Mouse (Mus musculus) G1E (cell line): ENCODE data around the gene Nlrc5. TPM values are rescaled to one million over a fixed set of nuclear protein-coding genes. Genes with fewer than 3 reads are reported as not detected.

Experiments
- ATAC-seq: 2 replicates; pipeline ENCODE4 v1.8.0; 2016; ENCODE audit warnings: mild to moderate bottlenecking; ENCODE audit not compliant: insufficient number of reproducible peaks, poor library complexity, low FRiP score, severe bottlenecking; ENCODE audit errors: extremely low read depth
- DNase-seq: peaks from one replicate; pipeline ENCODE4 v3.0.0; 2012; ENCODE audit warnings: low spot score
- H3K27me3 ChIP-seq: 2 replicates; pipeline ENCODE4 v1.6.1; 2012; ENCODE audit warnings: mild to moderate bottlenecking, low read length, inconsistent platforms; ENCODE audit not compliant: insufficient read depth
- H3K36me3 ChIP-seq: replicated peaks from 2 replicates; pipeline ENCODE3; 2012; ENCODE audit warnings: mild to moderate bottlenecking, inconsistent platforms
- H3K4me1 ChIP-seq: 2 replicates; pipeline ENCODE4 v1.6.1; 2012; ENCODE audit warnings: low read depth, low read length, inconsistent platforms, mixed read lengths; ENCODE audit not compliant: insufficient read depth
- H3K4me3 ChIP-seq: 2 replicates; pipeline ENCODE4 v1.5.1; 2012; ENCODE audit warnings: low read depth, mild to moderate bottlenecking, inconsistent platforms, low read length, moderate library complexity, mixed read lengths
- H3K9me3 ChIP-seq: replicated peaks from 2 replicates; pipeline ENCODE4 v1.6.1; 2012; ENCODE audit warnings: inconsistent platforms
- CTCF ChIP-seq: IDR thresholded peaks from 2 replicates; pipeline ENCODE4 v1.5.1; 2012; ENCODE audit warnings: low read depth, low read length, inconsistent platforms, mixed read lengths
- GATA1 ChIP-seq: IDR thresholded peaks from 2 replicates; pipeline ENCODE4 v1.6.1; 2012; ENCODE audit warnings: borderline replicate concordance, low read length, inconsistent platforms, mixed read lengths
- GATA2 ChIP-seq: IDR thresholded peaks from 2 replicates; pipeline ENCODE4 v1.6.1; 2012; ENCODE audit warnings: low read depth, low read length, inconsistent platforms, borderline replicate concordance
- POLR2AphosphoS5 ChIP-seq: IDR thresholded peaks from 2 replicates; pipeline ENCODE4 v1.6.1; 2012; ENCODE audit warnings: low read depth, low read length, inconsistent platforms; ENCODE audit not compliant: insufficient replicate concordance
- TAL1 ChIP-seq: conservative IDR thresholded peaks from 2 replicates; pipeline ENCODE4 v1.6.1; 2012; ENCODE audit warnings: low read depth, low read length, inconsistent platforms, mixed read lengths
- polyA plus RNA-seq: library from polyadenylated mRNA; stranded (reverse); fragments of >175 nt; gene quantifications from 2 replicates; pipeline ENCODE4 v1.2.3, GENCODE M21; 2012
- total RNA-seq, 2 experiments: library from RNA; stranded (forward) in 1 of 2; stranded (reverse) in 1 of 2; fragments of 200-1000 nt in 1 of 2; fragments of >200 nt in 1 of 2; fragmentation: Nextera tagmentation in 1 of 2; gene quantifications; 2 replicates each; pipeline ENCODE4 v1.2.3; 2014 to 2017

Gene Nlrc5
- total and polyA plus RNA-seq, 3 experiments, result 0.02 to 1.2 TPM; not detected in 1

DNA sequence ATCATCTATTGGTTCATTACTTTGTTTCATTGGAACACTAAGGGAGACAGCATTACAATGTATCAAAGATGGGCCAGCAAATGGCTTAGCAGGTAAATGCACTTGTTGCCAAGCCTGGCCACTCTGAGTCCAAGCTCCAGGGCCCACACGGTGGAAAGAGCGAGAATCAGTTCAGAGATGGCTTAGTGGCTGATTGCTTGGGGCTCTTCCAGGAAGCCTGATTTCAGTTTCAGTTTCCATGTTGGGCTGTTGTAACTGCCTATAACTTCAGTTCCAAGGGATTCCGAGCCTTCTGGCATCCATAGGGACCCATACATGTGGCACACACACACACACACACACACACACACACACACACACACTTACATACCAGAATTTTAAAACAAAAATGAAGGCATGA, 51.1 kb downstream of the Nlrc5 start:
- TF ChIP-seq GATA2 (no peak), TAL1 (no peak), POLR2AphosphoS5 (no peak), CTCF (no peak), GATA1 (no peak)
- DNase-seq (no peak), ATAC-seq (no peak)
- Histone ChIP-seq H3K27me3 (peaks cover 19% of the 10 kb centered on the region), H3K36me3 (no peaks in the 10 kb centered on the region), H3K4me1 (peaks cover 8% of the 10 kb centered on the region; the same call in 1 of the 2 replicates), H3K4me3 (no peak overlapping the region), H3K9me3 (no peaks in the 10 kb centered on the region)

DNA sequence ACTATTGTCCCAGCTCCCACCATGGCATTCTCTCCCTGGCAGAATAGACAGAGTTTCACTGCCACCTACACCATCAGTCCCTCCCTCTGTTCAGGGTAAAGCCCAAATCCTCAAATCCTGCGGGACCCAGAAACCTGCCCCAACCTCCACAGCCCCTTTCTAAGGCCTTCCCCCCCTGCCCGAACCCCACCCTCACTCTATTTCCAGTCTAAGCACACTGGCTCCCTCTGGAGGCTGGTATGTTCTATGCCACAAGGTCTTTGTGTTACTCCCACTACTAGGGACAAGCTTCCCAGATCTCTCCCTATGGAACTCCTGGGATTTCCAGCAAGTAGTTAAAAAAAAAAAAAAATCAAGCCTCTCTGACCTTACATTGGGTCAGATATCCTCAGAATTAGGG, 51.7 kb downstream of the Nlrc5 start:
- Histone ChIP-seq H3K4me3 (no peak overlapping the region), H3K9me3 (no peaks in the 10 kb centered on the region), H3K4me1 (peaks cover 8% of the 10 kb centered on the region; the same call in 1 of the 2 replicates), H3K36me3 (no peaks in the 10 kb centered on the region), H3K27me3 (peaks cover 22% of the 10 kb centered on the region)
- ATAC-seq (no peak), DNase-seq (no peak)
- TF ChIP-seq GATA2 (no peak), POLR2AphosphoS5 (no peak), GATA1 (no peak), TAL1 (no peak), CTCF (no peak)

DNA sequence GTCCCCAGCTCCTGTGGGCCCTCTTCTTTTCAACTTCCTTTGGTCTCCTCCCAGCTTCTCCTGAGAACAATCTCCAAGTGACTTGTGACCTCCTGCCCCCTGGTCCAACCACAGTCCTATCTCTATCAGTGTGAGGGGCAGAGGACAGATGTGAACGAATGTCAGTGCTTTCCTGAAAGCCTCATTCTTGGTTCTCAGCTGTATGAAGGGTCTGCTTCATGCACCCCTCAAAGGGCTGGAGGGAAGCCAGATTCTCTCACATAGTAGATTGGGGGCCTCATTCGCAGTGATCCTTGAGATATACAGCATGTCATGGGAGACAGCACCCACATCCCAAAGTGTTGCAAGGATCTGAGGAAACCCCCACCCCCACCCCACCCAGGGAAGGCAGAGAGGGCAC, 53.9 kb downstream of the Nlrc5 start:
- TF ChIP-seq POLR2AphosphoS5 (no peak), GATA2 (no peak), GATA1 (no peak), CTCF (no peak), TAL1 (no peak)
- no peaks in the 10 kb centered on the region for H3K9me3 ChIP-seq
- H3K4me3 ChIP-seq, result no peak overlapping the region
- H3K36me3 ChIP-seq, result no peaks in the 10 kb centered on the region
- ATAC-seq (no peak), DNase-seq (no peak)
- H3K27me3 ChIP-seq, result peaks cover 22% of the 10 kb centered on the region
- peaks cover 18% of the 10 kb centered on the region for H3K4me1 ChIP-seq

DNA sequence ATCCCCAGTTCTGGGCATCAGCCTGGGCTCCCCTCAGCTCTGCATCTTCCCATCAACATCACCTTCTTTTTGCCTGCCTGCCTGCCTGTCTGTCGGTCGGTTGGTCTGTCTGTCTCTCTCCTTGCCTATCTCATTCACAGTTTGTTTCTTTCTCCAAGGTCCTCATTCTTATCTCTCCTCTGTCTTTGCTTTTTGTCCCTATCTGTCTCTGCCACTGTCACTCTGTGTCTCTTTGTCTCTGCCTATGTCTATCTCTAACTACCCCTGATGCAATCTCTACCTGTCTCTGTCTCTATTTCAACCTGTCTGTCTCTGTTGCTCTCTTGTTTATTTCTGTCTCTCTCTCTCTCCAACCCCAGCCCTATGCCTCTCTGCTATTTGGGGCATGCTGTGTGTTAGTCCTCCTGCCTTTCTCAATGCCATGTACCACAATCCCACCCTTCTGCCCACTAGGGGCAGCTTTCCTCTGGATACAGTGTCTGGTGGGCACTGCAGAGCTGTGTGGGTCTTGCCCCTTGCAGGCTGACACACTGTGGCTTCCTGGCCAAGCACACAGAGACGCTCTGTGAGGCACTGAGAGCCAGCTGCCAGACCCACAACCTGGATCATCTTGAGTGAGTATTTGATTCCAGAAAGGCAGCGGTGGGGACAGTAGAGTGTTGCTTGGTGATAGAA, 55.8 kb downstream of the Nlrc5 start:
- DNase-seq, result no peak
- Histone ChIP-seq H3K36me3 (no peaks in the 10 kb centered on the region), H3K4me3 (no peak overlapping the region), H3K4me1 (peaks cover 20% of the 10 kb centered on the region), H3K9me3 (no peaks in the 10 kb centered on the region), H3K27me3 (peaks cover 27% of the 10 kb centered on the region)
- no peak for ATAC-seq
- TF ChIP-seq GATA2 (no peak), GATA1 (no peak), TAL1 (no peak), CTCF (no peak), POLR2AphosphoS5 (no peak)

DNA sequence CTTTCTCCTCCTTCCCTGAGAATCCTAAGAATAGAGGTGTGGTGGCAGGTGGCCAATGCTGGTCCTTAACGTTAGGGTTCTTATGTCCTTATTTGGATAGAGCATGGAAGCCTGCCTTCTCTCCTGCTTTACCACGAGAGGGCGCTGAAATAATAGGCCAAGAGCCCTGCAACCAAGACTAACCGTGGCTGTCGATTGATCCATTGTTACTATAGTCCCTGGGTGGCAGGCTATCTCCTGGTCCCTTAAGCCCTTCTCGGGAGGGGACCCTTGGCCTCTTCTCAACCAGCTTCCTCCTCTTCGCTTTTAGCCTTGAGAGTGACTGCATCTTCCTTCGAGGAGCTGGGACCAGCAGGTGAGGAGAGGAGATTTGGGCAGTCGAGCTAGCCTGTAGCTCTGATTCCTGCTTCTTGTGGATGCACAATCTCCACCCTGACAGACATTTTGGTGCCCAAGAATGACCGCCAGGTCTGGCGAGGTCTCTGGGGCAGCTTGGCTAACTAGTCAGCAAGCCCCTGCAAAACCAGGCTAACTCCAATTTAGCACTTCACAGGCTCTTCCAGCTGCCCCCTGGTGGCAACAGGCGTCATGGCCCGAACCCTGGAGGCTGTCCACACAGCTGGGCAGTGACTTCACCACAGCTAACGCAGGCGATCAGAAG, 58.0 kb downstream of the Nlrc5 start:
- peak; percentile 60 for TF ChIP-seq CTCF
- TF ChIP-seq GATA2, result no peak
- H3K9me3 ChIP-seq, result no peaks in the 10 kb centered on the region
- H3K4me3 ChIP-seq, result peak overlapping the region; percentile 40; the same call in 1 of the 2 replicates
- H3K36me3 ChIP-seq, result no peaks in the 10 kb centered on the region
- DNase-seq (peak; percentile 60), ATAC-seq (peak; percentile 75)
- H3K27me3 ChIP-seq, result peaks cover 38% of the 10 kb centered on the region
- peaks cover 20% of the 10 kb centered on the region for H3K4me1 ChIP-seq

DNA sequence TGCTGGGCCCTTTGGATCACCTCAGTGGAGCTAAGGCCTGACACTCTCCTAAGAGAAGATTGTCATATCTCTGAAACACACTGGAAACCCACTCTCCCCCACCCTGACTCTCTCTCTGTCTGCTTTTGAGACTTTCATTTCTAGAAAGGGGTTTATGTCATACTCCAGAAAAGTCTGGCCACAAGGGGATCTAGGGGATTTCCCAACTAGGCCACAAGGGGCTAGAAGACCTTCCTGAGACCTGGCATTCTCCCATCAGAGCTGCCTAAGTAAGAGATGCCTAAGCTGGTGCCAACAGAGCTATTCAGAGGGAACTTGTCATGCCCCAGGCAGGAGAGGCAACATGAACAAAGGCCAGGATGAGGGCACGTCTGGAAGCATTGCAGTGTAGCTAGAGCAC, 59.1 kb downstream of the Nlrc5 start:
- Histone ChIP-seq H3K36me3 (no peaks in the 10 kb centered on the region), H3K27me3 (peaks cover 45% of the 10 kb centered on the region)

More for the DNA sequence above, 59.1 kb downstream of the Nlrc5 start:
- no peaks in the 10 kb centered on the region for H3K9me3 ChIP-seq
- peaks cover 20% of the 10 kb centered on the region for H3K4me1 ChIP-seq
- TF ChIP-seq GATA2 (no peak), GATA1 (no peak), POLR2AphosphoS5 (no peak), TAL1 (no peak), CTCF (no peak)
- DNase-seq, result no peak
- ATAC-seq, result no peak
- H3K4me3 ChIP-seq, result no peak overlapping the region
